Mouse (Mus musculus): Measurements from ENCODE around the gene Zfp853.

The Zfp853 gene

DNA sequence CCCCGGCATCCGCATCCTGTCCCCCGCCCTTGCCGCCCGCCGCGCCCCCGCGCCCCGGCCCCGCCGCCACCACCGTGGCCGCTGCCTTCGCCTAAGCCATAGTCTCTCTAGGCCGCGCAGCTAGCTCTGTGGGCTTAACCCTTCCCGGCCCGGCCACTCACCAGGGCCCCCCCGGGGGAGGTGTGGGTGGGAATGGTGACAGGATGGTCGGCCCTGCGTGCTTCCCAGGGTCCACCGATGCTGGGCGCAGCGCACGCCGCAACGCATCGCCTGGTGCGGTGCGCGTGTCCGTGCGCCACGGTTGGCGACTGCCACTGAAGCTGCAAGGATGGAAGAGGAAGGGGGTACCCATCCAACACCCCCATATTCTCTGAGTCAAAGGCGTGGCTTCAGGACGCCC lies at the start of gene Zfp853:
TSS of gene Zfp853 (minus strand) at position 220 of the 400 bp plus-strand sequence.
- no peak for DNase-seq (ENCODE audit: extremely low spot score)

DNA sequence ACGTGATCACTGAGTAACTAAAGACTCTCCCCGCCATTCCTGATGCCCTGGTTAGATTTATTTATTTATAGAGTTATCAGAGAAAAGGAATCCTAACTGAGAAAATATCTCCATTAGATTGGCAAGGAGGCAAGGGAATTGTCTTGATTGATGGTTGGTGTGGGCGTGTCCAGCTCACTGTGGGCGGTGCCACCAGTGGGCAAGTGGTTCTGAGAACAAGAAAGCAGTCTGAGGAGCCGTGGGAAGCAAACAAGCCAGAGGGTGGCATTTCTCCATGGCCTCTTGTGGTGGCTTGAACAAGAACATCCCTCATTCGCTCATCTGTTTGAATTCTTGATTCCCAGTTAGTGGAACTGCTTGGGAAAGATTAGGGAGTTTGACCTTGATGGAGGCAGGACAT lies 46.2 kb upstream of the Zfp853 start:
- DNase-seq (ENCODE audit: extremely low spot score): no peak

DNA sequence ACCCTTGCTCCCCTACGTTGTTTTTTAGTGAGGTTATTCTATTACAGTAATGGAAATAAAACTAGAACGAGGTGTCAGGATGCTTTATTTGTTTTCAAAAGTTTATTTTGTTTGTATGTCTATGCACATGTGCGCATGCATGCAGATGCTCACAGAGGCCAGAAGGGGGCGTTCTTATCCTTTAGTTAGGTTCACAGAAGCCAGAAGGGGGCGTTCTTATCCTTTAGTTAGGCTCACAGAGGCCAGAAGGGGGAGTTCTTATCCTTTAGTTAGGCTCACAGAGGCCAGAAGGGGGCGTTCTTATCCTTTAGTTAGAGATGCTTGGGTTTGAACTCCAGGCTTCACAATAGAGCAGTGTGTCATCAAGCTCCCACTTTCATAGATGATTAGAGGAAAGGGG lies 43.1 kb upstream of the Zfp853 start:
- DNase-seq (ENCODE audit: extremely low spot score): no peak

DNA sequence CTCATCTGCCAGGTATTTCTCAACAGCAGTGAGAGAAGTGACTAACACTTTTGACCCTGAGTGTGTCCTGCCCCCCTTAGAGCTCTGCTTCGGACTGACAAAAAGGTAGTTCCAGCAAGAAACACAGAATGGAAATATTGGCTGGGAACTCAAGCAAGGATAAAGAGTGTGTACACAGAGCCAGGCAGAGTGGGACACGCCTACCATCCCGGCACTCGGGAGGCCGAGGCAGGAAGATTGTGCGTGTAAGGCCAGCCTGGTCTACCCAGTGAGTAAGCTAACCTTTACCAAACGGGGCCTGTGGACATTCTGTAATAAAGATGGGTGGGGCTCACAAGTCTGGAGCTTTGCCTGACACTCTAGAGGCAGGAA lies 41.7 kb upstream of the Zfp853 start:
- DNase-seq (ENCODE audit: extremely low spot score): no peak

DNA sequence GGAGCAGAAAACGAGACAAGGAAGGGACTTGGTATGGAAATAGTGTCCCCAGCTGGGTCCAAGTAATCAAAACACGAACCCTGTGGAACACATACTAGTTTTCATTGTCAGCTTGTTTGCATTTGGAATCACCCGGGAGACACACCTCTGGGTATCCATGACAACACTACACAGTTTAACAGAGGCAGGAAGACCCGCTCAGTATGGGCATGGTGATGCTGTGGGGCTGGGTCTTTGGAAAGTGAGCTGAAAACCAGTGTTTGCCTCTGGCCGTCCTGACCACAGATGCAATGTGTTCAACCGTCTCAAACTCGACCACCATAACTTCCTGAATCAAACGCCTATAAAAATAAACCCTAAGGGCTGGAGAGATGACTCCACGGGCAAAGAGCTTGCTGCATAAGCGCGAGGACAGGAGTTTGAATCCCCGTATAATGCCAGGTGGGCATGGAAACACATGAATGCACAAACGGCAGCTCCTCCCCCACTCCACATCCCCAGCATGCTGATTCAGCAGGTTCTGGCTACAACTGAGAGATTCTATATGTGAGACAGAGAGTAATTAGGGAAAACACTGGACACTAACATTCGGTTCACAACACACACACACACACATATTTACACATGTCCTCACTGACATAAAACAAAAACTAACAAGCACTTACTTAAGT lies 41.1 kb upstream of the Zfp853 start:
- DNase-seq (ENCODE audit: extremely low spot score): no peak

DNA sequence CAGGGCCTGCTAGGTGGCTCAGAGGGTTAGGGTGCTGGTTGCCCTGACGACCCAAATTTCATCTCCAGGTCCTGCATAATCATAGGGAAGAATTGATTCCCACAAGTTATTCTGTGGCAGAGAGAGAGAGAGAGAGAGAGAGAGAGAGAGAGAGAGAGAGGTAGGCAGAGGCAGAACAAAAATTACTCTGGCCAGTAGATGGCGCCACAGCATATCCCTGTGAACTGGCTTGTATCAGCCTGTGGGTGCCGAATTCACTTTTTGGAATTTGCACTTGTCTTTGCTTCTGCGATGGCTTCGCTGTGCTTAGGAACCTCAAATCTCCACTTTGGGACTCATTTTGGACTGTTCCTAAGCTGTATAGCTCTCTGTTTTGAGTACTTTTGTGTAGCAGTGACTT lies 40.4 kb upstream of the Zfp853 start:
- peak; percentile 59 for DNase-seq (ENCODE audit: extremely low spot score)

DNA sequence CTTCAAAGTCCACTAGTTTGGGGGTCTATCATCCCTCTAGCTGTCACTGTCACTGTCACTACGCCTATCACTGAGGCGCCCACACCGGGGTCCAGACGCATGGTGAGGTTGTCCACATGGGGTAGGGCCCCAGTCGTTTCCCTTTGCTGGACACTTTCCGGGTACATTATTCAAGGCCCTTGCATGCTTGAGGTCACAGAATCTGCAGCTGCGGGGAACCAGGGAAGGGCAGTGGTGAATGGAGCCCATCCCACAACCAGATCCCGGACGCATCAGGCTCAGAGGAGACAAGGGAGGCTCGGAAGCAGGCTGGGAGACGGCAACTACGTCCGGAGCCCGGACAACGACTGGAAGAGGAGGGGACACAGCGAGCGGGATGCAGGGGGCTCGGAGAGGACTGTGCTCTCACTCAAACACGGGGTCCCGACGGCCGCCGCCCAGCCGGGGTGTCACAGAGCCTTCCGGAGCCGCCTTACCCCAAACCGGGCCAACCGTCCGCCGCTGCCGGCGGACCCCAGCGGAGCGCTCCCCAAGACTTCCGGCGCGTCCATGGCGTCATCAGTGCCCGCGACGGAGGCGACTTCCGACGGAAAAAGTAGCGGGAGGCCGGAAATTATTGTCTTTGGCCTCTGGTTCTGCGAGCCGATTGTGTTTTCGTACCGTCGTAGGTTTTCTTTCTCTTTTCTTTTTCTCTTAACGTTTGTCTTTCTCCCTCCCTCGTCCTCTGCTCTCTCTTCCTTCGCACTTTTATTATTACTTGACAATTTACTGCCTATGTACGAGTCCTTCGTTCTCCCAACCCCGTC lies 35.5 kb upstream of the Zfp853 start, which contains the start of gene Zdhhc4:
TSS of gene Zdhhc4 (minus strand) at position 567 of the 806 bp plus-strand sequence.
- DNase-seq (ENCODE audit: extremely low spot score): peak; percentile 88

DNA sequence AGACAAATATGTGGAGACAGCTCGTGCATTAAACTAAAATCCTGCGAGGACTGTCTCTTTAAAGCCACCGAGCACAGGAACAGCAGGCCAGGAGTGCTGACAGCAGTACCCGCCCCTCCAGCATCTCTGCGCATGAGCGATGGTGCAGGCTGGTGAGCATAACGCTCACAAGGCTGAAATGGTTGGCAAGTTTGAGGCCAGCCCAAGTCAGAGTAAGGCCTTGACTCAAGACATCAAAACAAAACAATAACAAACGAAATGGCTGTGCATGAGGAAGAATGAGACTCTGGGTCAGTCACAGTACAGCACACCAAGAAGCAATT lies 23.8 kb upstream of the Zfp853 start:
- no peak for DNase-seq (ENCODE audit: extremely low spot score)

DNA sequence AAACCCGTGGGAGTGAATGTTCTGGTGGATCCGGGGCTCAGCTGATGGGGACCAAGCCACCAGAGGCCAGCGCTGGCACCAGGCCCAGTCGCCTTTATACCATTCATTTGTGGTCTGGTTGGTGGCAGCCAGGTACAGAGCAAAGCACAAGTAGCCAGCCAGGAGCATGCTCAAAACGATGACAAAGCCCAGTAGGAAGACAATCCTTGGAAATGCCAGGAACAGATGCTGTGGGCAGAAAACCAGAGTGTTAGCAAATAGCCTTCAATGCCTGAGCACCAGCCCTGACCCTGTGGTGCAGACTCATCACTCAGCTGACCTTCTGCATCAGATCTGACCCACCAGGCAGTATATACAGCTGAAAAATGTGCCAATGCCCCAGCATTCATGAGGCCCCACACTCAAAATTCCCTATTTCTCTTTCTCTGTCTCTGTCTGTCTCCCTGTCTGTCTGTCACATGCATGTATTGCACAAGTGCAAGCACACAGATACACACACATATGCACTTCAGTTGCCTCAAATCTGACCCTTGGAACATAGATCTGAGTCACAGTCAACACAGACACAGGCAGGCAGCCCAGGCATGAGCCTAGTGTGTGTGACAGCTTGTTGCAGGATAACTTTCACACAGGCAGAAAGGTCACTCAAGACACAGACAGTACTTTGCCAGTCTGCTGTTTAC lies 23.3 kb upstream of the Zfp853 start:
- no peak for DNase-seq (ENCODE audit: extremely low spot score)

DNA sequence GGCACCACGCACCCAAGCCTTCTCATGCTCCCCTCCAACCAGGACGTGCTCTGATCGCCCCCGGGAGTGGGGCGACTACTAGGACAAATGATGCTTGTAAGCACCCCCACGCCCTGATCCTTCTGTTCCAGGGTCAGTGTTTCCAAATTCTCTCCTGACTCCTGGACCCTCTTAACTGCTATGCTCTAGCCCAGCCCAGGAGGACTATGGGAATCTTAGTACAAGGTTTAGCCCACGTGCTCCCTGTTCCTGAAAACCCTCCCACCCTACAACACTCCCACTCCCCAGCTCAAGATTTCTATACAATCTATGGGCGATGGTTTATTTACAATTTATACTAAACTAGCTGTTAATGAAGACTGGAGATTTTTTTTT lies 22.1 kb upstream of the Zfp853 start:
- no peak for DNase-seq (ENCODE audit: extremely low spot score)

DNA sequence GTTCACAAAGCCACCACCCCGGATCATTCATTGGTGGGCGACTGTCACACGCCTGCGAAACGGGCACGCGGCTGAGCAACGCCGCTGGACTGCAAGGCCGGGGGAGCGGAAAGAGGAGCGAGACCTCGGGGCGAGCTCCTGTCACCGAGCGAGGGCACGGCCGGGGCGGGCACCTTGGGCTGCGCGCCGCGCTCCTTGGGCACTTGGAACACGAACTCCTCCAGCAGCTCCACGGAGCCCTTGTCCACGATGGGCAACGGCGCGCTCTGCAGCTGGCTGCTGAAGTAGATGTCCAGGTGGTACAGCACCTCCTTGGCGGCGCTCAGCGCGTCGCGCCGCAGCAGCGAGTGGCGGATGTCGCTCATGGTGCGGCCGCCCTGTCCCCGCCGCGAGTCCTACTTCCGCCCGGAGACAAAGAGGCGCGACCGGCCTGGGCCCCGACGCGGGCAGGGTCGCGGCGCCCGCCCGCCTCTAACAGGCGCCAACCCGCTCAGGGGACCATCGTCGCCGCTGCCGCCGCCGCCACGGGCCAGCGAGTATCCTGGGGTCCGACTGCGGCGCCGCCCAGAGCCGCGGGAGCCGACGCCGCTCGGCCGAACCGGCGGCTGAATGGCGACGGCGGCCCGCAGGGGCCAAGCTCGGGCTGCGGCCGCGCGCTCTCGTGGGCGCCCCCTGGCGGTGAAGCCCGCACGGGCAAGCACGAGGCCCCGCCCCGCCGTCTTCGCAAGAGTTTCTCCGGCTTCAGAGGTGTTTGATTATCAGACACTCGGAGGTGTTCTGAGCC lies 21.5 kb upstream of the Zfp853 start, which contains the start of gene E130309D02Rik:
TSS of gene E130309D02Rik (minus strand) at position 631 of the 784 bp plus-strand sequence.
- peak; percentile 90 for DNase-seq (ENCODE audit: extremely low spot score)

DNA sequence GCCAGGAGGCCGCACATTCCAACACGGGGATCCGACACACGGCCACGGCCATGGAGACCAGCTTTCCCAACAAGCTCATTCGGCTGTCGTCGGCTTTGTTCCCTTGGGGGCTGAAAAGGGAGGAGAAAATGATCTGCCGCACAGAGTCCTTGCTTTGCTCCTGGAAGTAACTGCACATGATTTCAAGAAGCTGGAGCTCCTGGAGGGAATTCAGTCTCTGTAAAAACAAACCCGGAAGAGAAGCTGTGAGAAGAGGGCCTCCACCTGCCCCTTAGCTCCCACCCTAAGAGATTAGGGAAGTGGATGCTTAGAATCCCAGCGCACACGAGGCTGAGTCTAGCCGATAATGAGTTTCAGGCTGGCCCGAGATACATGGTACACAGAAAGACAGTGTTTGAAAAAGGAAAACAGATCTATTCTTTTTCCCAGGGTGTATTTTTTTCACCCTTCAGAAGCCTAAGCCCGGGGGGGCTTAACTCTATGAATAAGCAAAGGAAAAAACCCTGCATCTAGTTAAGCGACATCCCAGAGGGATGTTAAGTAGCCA lies 20.8 kb upstream of the Zfp853 start:
- peak; percentile 38 for DNase-seq (ENCODE audit: extremely low spot score)

DNA sequence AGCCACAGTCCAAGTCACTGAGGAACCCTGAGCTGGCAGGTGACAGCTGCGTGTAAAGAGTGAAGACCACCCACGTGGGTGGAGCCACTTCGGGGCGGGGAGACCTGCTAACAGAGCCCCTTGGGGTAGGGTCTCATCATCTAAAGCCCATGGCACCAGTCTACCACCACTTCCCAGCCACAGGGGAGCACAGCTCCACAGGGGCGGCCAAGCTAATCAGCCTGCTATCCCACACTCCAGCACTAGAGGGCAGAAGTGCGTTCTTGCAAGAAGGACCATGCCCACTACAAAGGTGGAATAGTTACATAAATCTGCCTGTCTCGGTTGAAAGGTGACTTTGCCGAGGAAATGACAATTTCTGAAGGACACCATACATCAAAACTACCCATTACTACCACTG lies 18.5 kb upstream of the Zfp853 start:
- peak; percentile 78 for DNase-seq (ENCODE audit: extremely low spot score)

DNA sequence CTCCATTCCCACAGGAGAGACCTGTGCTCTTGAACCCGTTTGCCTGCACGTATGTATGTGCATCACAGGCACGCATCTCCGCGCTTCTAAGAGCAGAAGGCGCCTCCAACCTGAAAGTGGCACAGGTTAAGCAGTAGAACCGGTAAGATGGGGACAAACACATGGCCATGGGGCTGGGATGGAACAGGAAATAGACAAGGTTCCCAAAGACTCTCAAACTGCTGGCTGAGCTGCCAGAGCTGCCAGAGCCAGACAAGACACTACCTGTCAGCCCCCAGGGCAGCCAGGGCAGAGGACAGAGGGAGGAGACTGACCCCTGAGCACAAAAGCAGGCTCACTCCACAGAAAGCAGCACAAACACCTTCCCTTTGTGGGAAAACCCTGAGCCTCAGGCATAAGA lies 16.5 kb upstream of the Zfp853 start:
- DNase-seq (ENCODE audit: extremely low spot score): no peak

DNA sequence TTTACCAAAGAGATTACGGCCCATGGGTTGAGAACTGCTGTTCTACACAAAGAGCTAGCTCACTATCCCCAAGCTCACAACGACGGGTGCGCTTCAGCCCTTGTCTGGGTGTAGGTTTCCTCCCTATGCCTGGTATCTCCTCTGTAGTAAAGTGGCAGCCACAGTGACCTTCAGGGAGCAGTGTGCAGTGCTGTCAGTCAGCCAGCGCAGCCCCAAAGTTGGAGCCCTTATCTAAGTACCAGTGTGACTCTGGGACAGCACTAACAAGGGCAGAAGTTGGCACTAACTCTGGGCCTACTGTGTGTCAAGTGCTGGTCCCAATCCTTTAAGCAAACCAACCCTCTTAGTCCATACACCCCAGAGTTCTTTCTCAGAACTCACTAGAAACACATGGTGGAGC lies 15.4 kb upstream of the Zfp853 start:
- no peak for DNase-seq (ENCODE audit: extremely low spot score)

DNA sequence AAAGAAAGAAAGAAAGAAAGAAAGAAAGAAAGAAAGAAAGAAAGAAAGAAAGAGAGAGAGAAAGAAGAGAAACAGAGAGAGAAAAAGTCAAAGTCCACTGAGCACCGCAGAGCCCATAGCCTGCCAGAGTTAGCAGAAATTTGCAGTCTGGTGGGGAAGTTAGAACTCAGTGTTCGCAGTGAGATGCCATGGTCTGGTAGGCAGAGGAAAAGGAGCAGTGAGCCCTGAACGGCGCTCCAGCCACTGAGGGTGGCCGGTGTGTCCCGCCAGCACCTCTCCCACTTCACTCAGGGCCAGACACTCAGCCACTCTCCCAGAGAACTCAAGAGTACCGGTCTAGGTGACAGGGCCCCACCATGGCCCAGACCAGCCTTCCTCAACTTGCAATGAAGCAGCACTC lies 10.8 kb upstream of the Zfp853 start:
- DNase-seq (ENCODE audit: extremely low spot score): no peak

DNA sequence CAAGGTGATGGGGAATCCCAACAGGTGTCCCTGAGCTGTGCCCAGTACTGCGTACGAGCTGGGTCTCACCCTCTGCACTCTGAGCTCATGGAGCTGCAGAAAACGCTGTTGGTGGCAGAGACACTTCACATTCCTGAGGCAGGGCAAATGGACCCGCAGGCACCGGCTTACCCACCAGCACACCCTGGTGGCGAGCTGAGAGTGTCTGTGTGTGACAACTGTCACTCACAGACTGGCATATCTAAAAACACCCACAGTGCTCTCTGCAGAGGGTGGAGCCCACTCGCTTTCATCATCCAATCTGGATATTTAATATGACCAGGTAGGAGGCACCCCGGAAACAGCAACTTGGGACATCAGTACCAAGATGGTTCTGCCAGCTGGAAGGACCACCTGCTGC lies 7.9 kb upstream of the Zfp853 start:
- no peak for DNase-seq (ENCODE audit: extremely low spot score)

DNA sequence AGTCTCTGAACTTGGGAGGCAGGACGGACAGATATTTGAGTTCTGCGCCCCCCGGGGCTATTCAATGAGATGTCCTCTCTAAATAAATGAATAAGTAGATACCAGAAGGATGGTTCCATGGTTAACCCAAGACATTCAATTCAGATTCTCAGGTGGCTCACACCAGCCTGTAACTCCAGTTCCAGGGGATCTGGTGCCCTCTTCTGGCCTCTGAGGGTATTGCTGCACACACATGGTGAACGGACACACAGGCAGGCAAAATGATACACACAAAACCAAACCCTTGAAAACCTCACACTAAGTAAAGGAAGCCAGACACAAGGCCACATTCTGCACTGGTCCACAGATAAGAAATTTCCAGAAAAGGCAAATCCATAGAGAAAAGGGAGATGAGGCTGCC lies 6.3 kb upstream of the Zfp853 start:
- peak; percentile 47 for DNase-seq (ENCODE audit: extremely low spot score)

DNA sequence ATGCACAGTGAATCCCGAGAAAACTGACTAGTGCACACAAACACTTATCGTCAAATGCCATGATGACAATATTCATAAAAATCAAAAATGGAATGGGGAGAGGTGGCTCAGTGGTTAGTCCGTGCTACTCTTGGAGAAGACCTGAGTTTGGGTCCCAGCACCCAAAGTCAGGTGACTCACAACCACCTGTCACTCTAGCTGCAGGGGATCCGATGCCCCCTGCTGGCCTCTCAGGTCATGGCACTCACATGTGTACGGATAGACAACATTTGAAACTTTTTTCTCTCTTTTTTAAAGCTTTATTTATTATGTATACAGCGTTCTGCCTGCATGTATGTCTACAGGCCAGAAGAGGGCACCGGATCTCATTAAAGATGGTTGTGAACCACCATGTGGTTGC lies 5.0 kb upstream of the Zfp853 start:
- no peak for DNase-seq (ENCODE audit: extremely low spot score)

DNA sequence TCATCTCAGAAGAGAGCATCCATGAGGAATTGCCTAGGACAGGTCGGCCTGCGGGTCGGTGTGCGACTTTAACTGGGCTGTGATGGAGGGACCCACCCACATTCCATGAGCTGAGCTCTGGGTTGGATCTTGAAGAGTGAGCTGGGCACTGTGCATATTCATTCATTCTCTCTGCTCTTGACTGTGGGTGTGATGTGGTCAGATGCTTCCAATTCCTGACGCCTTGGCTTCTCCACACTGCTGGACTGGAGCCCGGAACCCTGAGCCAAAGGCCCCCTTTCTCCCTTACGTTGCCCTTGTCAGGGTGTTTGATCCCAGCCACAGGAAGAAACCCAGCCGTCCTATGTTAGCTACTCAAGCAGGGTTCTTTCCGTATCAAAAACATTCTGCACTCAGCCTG lies 4.6 kb upstream of the Zfp853 start:
- DNase-seq (ENCODE audit: extremely low spot score): no peak

DNA sequence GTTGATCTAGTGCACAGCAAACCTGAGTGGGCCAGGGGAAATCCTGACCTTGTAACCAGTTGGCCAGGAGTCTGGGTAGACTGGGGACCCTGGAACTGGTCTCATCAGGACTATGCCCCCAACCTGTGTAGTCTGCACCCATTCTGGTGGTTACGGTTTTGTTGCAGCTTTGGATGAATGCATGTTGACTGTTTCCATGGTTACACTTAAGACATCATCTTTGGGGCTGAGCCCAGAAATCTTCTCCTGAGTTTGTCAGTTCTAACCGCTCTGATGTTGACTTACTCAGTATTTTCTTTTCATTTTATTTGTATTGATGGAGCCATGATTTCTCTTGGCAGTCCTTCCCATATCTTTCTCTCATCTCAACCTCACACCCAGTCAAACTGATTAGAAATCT lies 1.9 kb upstream of the Zfp853 start:
- no peak for DNase-seq (ENCODE audit: extremely low spot score)

DNA sequence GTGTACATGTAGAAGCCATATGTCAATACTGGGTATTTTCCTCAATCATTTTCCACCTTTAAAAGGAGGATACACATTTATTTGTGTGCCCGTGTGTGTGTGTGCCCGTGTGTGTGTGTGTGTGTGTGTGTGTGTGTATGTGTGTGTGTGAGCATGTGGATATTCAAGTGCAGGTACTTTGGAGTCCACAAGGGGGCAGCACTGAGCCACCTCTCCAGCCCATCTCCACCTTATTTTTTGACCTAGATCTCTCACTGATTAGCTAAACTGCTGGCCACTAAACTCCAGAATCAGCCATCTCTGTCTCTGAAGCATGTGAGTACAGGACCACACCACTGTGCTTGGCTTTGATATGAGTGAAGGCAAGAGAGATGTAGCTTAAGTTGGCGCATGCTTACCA lies 1.4 kb upstream of the Zfp853 start:
- no peak for DNase-seq (ENCODE audit: extremely low spot score)

All from embryo, embryonic 9.5 days (tissue).